In the genomic region with DNA sequence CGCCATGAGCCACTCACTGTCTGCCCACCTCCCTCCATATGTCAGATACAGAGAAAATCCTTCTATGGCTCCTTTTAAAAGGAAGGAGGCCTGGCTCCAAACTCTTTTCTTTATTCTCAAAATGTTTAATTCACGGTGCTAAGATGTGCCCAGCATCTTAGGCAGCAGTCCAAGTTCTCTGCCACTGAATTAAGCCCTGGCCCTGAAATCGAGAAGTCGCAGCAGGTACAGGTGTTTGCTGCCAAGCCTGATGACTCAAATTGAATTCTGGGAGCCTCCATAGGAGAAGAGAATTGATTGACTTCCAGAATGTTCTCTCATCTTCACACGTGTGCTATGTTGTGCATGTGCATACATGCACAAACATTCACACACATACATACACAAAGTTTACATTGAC, we compare ENCODE assay signal across 25 mouse cellular contexts. TPM values are rescaled to one million over a fixed set of nuclear protein-coding genes. Genes with fewer than 3 reads are reported as not detected.
"Had no signal": no experiment of that assay in that cellular context is flagged by ENCODE, and none has a peak within 500 bp of the region (broad histone marks: within the 10 kb centered on the region; RNA-seq: fewer than 3 reads in every experiment).

No protein-coding gene starts in this region.

- H3K4me3 ChIP-seq: layer of hippocampus, adult 2 months; liver, embryonic 13.5 days; stomach, embryonic 15.5 days had no signal

- DNase-seq: kidney, postnatal 25 days; layer of hippocampus, adult 9-11 months; liver, embryonic 13.5 days; lung, adult 2 months; lung, postnatal 14 days; lung, postnatal 4 days; midbrain, embryonic 14.5 days; right cerebral cortex, adult 18-20 months; right cerebral cortex, postnatal 14 days; spleen, adult 18-20 months; thymus, postnatal 36 days had no signal

- H3K9me3 ChIP-seq: liver, embryonic 13.5 days; stomach, embryonic 15.5 days had no signal

- H3K9ac ChIP-seq: liver, embryonic 13.5 days; stomach, embryonic 15.5 days had no signal

- H3K4me1 ChIP-seq: liver, embryonic 13.5 days; stomach, embryonic 15.5 days had no signal

- H3K4me2 ChIP-seq: liver, embryonic 13.5 days; midbrain, embryonic 11.5 days; stomach, embryonic 15.5 days had no signal

- H3K27ac ChIP-seq: kidney, postnatal 0 days; layer of hippocampus, adult 2 months; liver, embryonic 13.5 days; stomach, embryonic 15.5 days had no signal

- H3K27me3 ChIP-seq: liver, embryonic 13.5 days; stomach, embryonic 15.5 days had no signal

RNA-seq across cellular contexts. Expression of gene Tac4, which starts 21.0 kb away (rescaled TPM):
- total RNA-seq: layer of hippocampus, adult 2 months; layer of hippocampus, postnatal 25 days; left cerebral cortex, adult 18-20 months; left cerebral cortex, postnatal 36 days; liver, adult 2 months; megakaryocyte progenitor cell, adult 5-6 weeks; megakaryocyte-erythroid progenitor cell, adult 5-6 weeks; midbrain, postnatal 0 days had no signal
- polyA plus RNA-seq: liver, adult 2 months; liver, embryonic 13.5 days; liver, embryonic 16.5 days; lung, embryonic 16.5 days; midbrain, embryonic 11.5 days; midbrain, embryonic 14.5 days; midbrain, postnatal 0 days; urinary bladder, adult 2 months had no signal
